Mouse (Mus musculus) testis, adult 2 months (tissue): ENCODE data around the gene Nlk.

Experiments
- CTCF ChIP-seq: fragments of 200-500 bp; IDR thresholded peaks from 2 replicates; pipeline ENCODE4 v1.5.1; 2012; ENCODE audit warnings: low read depth, mild to moderate bottlenecking, inconsistent platforms, low read length, moderate library complexity; ENCODE audit not compliant: control insufficient read depth, insufficient read depth, insufficient replicate concordance
- POLR2A ChIP-seq: fragments of 200-500 bp; IDR thresholded peaks from 2 replicates; pipeline ENCODE4 v1.6.1; 2012; ENCODE audit warnings: low read depth, mild to moderate bottlenecking, inconsistent platforms, low read length, moderate library complexity; ENCODE audit not compliant: control insufficient read depth

DNA sequence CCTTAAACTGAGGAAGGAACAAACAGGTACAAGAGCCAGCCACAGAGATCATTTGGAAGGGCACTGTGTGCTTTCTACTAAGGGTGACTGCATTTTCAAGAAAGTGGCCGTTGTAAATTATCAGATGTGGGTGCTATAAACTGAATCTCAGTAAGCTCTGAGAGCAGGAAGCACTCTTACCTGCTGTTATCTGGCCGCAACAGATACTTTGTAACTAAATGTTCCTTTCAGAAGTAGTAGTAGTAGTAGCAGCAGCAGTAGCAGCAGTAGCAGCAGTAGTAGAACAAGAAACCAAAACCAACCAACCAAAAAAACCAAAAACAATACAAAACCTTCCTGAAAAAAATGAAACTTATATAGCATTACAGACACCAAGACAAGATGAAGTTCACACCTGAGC, 101.4 kb downstream of the Nlk start:
- TF ChIP-seq POLR2A (no peak), CTCF (no peak)
